ENCODE assay signal across 14 mouse cellular contexts in genomic region chr2:57396061-57396460, GRCm38 (mm10).
"Had no signal": no experiment of that assay in that cellular context is flagged by ENCODE, and none has a peak within 500 bp of the region (broad histone marks: within the 10 kb centered on the region; RNA-seq: fewer than 3 reads in every experiment).

No protein-coding gene starts in this region.

- H3K9ac ChIP-seq: intestine, embryonic 15.5 days; limb, embryonic 12.5 days; liver, embryonic 13.5 days; liver, postnatal 0 days; lung, embryonic 15.5 days; midbrain, embryonic 15.5 days; neural tube, embryonic 12.5 days had no signal

- H3K9me3 ChIP-seq: intestine, embryonic 15.5 days; limb, embryonic 12.5 days; liver, embryonic 13.5 days; lung, embryonic 15.5 days; megakaryocyte, embryonic 14.5 days; midbrain, embryonic 15.5 days; neural tube, embryonic 12.5 days had no signal

- H3K4me1 ChIP-seq: intestine, embryonic 15.5 days; limb, embryonic 12.5 days; liver, embryonic 13.5 days; lung, embryonic 15.5 days; megakaryocyte, embryonic 14.5 days; midbrain, embryonic 15.5 days; neural tube, embryonic 12.5 days had no signal

- H3K4me2 ChIP-seq: intestine, embryonic 15.5 days; limb, embryonic 12.5 days; liver, embryonic 13.5 days; lung, embryonic 15.5 days; midbrain, embryonic 11.5 days; midbrain, embryonic 15.5 days; neural tube, embryonic 12.5 days had no signal

- ATAC-seq: intestine, embryonic 15.5 days; liver, postnatal 0 days; midbrain, embryonic 15.5 days had no signal

- H3K27me3 ChIP-seq: intestine, embryonic 15.5 days; limb, embryonic 12.5 days; liver, embryonic 13.5 days; lung, embryonic 15.5 days; megakaryocyte, embryonic 14.5 days; midbrain, embryonic 15.5 days; neural tube, embryonic 12.5 days had no signal

- H3K4me3 ChIP-seq: intestine, embryonic 15.5 days; left cerebral cortex, adult 2 months; limb, embryonic 12.5 days; liver, embryonic 13.5 days; lung, embryonic 15.5 days; megakaryocyte, embryonic 14.5 days; midbrain, embryonic 15.5 days; neural tube, embryonic 12.5 days had no signal

- H3K36me3 ChIP-seq: intestine, embryonic 15.5 days; limb, embryonic 12.5 days; liver, embryonic 13.5 days; lung, embryonic 15.5 days; midbrain, embryonic 15.5 days; neural tube, embryonic 12.5 days had no signal

- H3K27ac ChIP-seq: intestine, embryonic 15.5 days; left cerebral cortex, adult 2 months; limb, embryonic 12.5 days; liver, embryonic 13.5 days; lung, embryonic 15.5 days; macrophage; midbrain, embryonic 15.5 days; neural tube, embryonic 12.5 days; stomach, postnatal 0 days had no signal

- DNase-seq: liver; liver, embryonic 13.5 days; liver, postnatal 0 days; lung, postnatal 14 days had no signal
